Mouse (Mus musculus) left cerebral cortex, adult 9 months (tissue): ENCODE measurements around the gene Prrx1.

Experiments used
- DNase-seq, 2 experiments: peaks; one replicate each; pipeline ENCODE4 v3.0.0; 2022; ENCODE audit warnings: low spot score in 2 of 2

The Prrx1 gene

DNA sequence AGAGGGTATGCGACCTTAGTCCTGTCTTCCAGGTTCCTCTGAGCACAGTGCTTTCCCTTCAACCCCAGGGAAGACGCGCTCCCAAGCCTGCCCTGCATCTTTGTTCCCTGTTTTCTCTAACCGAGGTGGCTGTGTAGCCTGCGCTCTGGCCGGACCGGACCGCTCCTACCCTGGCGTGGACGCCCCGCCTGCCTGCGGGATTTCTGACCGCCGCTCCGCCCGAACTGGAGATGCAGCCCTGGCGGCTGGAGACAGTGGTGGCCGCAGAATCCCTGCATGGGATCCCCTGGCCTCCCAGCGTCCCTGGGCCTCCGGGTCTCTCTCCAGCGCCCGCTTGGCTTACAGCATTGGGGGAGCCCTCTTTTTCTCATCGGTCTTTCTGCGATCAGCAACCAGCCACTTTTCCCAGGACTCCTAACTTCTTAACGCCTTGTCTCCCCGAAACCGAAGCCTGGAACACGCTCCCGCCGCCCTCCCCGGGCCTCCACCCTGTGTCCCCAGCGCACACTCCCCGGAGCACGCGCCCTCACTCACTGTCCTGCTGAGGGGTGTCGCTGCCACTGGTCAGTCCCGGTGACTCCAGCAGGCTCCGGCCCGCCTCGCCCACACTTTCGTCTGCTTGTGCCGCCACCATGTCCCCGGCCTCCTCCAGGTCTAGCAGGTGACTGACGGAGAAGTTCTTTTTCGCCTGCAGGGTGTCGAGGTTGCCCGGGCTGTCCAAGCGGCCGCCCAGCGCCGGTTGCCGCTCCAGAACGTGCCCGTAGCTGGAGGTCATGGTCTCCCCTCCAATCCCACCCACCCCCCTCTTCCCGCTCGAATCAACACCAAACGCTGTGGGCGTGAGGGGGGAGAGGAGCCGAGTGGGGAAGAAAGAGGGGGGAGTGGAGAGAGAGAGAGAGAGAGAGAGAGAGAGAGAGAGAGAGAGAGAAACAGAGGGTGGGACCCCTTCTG lies 1.4 kb downstream of the Prrx1 start:
- peak in 1 of 2 experiments; percentile 3 for DNase-seq

DNA sequence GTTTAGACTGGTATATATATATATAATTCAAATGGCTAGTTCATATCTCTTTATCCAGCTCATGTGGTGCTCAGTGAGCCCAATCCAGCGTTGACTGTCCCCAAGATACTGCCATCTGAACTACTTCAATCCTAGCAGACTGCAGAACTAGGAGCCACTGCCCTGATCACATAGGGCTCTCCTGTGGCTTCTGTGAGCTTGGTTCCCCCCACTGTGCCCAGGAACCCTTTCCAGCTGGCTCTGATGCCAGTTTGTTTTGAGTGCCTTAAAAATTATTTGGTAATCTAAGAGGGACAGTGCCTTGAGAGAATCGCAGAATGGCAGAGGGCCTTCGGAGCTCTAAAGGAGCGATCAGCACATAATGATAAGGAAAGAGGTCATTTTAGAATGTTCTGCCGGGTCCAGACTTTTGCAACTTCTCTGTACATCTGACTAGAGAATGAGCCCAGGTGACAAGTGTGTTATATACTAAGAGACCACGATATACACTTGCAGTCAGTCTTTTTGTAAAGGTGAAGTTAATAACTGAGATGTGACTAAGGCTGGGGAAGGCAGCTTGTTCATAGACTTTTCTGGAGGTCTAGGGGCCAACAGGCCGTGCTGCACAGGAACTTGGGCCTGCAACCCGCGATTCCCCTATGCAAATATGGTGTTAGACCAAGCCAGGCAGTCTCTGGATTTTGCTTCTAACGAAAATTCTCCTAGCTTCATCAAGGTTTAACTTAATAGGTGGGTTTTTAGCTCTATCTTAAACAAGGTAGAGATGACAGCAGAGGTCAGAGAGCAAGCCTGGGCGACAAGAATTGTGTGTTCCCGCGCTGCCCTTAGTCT lies 2.3 kb downstream of the Prrx1 start:
- no peak for DNase-seq

DNA sequence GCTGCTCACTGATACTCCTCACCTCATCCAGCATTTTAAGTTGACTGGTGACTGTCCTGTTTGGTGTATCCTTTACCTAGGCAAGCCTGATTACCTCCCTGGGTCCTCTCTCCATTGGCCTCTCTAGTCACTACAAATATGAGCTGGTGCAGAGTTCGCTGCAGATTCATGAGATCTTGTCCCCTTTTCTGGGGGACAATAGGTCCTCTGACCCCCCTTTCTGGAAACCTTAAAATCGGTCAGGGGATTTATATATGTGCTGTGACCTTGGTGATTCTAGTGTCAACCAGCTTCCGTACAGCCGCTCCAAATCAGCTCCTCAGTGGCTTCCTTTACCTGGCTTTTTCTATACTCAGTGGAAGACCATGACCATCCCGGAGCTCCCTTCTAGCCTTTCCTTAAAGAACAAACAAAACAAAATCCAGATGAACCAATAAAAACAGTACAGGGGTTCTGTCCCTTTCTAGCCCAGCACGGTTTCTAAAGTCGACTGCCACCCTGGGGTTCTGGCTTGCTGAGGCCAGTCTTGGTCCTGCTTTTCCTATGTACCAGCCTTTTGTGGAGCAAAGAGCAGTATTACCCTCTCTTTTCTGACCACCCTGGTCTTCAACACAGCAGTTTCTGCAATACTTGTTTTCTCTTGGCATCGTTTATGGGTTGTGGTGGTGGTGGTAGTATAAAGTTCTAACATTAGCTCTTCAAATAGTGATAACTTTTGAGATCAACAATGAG lies 3.3 kb downstream of the Prrx1 start:
- DNase-seq = no peak

DNA sequence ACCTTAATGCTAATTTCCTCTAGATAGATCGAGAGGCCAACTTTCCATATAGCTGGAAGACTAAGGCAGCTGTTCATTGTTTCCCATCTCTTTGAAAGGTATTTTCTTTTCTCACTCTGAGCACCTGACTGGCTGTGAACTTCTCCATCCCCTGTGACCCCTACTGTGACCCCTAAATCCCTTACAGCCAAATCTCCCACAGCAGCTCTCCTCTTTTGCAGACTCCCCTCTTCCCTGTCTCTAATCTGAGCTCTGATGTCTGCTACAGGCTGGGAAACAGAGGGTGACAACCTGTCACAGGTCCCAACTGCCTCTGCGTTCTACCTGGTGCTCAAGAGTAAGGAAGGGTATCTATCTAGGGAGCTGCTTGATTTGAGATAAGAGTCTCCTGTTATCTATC lies 4.0 kb downstream of the Prrx1 start:
- DNase-seq = no peak

DNA sequence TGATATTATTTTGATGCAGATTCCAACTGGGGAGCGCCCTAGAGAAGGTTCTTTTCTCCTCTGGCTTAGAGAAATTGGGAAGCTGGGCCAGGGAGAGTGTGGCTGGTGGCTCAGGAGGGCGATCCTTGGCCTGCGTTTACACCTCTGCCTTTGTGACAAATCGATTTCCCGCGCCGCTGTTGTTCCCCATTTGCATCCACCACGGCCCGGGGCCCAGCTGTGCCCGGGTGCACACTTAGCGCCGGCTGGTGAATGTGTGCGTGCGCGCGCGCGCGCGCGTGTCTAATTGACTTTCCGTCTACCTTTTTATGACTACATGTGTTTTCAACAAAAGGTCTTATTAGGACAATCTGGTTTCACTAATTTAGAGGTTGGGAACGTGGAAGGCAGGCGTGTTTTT lies 4.9 kb downstream of the Prrx1 start:
- DNase-seq = no peak

DNA sequence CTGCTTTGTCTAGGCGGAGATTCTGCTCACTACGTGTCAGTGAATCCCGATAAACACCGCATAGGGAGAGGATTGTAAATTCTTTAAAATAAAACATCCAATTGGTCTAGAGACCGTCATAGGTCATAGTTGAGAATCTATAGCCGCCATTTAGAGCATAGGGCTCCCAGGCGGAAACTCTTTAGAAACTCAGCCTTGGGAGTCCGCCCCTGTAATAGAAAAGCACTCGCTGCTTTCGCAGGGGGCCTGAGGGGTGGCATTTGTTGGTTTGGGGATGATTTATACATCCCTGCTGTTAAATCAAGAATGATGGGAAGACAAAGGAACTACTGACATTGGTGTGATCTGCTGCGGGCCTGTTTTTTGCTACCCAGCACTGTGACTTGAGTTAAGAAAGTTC lies 5.8 kb downstream of the Prrx1 start:
- DNase-seq = no peak

DNA sequence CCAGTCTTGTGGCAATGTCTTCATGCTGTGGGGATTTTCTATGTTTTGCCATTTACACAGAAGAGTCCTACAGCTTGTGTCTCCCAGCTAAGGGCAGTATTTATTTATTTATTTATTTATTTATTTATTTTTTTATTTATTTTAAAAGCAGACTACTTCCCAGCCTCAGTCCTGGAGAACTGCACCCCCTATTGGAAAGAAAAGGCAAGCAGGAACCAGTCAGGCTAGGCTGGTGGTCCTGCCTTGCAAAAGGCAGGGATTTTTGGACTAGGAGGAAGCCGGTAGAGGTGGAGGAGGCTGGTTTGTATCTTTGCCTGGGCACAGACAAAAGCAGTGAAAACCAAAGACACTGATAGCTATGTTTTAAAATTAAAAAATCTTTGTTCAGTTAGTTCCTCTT lies 7.6 kb downstream of the Prrx1 start:
- DNase-seq = no peak

DNA sequence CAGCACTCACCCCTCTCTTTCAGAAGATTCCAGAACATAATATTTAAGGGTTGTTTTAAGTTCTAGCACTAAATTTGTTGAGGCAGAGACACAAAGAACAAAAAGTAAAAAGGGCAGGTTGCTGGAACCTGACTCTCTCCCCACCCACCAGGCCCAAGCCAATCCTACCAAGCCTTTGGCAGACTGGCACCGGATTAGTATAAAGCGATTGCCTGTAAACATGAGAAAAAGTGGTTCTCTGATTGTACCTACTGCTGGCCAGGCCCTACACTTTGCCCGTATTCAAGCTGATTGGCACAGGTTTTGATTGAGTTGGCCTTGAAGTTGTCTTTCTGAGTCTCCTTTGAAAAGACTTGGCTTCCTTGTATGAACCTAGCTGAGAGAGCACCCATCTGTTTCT lies 8.7 kb downstream of the Prrx1 start:
- DNase-seq = no peak

DNA sequence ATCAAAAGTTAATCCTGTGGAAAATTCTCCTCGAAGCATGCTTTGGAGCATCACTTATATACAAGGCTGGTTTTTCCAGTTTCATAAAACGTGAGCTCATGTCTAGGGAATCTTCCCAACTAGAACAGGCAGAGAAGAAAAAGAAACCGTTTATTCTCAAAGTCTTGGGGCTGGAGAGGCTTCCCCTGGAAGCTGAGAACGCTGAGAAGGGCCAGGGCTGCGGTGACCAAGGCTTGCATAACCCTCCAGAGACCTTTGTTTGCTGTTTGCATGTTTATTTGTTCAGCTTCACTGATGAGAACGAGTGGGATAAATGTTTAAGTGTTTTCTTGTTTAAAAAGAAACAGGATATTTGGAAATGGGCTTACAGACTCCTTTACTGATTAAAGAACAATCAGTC lies 11.2 kb downstream of the Prrx1 start:
- DNase-seq = no peak

DNA sequence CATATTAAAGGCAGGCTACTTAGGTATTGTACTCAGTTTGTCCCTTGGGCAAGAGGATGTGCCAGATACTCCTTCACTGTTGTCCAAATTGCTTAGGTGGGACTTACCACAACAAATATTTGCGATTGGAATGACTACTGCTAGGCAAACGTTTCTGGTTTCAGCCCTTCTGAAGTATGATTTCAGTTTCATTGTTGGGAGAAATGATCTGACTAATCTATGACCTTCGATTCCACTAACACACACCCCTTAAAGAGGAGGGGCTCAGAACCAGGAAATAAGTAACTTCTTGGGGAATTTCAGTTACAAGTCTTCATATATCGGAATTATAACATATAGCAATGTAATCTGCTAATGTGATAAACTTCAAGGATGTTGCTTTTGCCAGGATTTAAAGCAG lies 20.4 kb downstream of the Prrx1 start:
- DNase-seq = no peak

DNA sequence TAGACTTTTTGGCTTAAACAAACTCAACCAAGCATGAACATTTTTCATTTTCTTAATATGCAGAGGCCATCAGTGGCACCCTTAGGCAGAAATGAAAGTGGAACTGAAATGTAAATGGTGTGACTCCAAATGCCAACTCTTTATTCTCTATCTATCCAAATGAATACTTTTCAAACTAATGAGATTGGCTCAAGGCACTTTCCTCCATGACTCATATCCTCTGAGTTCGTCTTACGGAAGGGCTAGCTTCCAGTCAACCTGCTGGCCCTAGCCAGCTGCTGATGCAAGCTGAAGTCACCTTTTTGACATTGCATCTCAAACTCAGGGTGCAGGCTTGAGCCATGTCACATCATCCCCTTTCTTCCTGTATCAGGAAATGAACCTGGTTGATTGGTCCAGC lies 21.6 kb downstream of the Prrx1 start:
- DNase-seq = no peak

DNA sequence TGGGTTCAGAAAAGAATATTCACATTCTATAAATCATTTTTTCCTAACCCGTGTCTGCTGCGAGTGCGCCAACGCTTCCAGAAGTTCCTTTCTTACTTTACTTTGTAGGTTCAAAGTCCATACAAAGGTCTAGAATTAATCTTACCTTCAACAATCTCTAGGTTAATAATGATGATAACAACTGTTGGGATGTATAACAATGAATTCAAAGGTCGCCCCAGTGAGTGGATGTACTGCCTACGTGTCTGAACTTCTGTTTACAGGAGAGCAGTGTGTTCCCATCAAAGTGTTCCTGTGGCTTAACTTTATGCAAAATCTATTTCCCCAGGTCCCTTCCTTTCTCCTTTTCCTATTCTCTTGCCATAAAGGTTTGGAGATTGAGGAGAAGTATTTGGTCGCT lies 24.4 kb downstream of the Prrx1 start:
- DNase-seq = no peak

DNA sequence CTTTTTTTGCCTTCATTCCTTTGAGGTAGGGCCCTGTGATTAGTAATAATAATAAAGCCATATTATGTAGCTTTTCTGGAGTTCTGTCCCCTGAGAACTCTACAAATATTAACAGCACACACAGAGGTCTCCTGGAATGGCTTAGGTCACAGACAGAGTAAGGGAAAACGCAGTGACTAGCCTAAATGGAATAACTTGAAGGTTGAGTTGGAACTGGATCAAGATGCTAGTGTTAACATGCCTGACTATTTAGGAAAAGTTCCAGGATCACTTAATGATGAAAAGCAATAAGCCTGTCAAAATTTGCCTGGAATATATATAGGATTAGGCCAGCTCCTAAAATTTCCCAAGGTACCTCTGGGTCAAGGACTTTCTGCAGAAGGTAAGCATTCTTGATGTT lies 28.0 kb downstream of the Prrx1 start:
- no peak for DNase-seq

DNA sequence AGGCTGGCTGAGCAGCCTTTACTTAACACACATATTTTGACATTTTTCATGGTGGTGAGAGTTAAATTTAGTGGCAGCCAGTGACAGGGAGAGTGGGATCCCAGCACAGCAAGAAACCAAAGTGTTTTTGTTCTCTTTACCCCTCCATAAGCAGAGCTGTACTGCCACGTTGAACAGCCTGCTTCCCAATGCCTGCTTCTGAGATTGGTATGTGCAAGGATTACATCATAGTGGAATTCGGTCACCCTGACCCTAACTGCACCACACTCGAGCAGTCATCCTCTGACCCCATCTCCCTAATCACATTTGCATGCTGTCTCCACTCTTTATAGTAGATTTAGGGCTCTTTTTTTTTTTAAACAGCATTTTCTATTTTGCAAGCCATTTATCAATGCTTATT lies 28.4 kb downstream of the Prrx1 start:
- DNase-seq = no peak

DNA sequence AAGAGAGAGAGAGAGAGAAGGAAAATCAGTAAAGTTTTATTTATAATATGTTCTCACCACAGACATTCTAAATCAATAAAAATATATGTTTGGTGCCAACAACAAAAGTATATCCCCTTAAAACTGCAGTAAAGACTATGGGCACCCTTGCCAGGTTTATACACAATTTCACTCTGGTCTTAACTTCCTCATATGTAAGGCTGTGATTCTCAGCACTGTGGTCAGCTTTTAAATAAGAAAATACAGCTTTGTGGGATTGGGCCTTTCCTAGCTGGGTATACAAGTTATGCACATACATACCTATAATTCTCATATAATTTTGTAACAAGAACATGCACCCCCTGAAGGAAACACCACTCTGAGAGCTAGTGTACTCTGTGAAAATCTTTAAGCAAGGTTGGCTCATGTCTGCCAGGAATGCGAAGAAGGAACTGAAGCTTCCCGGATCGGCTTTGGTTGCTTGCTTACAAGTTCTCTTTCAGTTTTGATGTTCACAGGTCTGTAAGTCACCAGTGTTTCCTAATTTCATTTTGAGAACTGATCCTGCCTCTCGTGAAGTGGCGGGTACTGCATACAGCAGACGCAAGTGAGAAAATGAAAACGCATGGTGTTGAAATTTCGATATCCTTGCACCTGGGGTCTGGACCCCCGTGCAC lies 29.4 kb downstream of the Prrx1 start:
- DNase-seq = no peak

DNA sequence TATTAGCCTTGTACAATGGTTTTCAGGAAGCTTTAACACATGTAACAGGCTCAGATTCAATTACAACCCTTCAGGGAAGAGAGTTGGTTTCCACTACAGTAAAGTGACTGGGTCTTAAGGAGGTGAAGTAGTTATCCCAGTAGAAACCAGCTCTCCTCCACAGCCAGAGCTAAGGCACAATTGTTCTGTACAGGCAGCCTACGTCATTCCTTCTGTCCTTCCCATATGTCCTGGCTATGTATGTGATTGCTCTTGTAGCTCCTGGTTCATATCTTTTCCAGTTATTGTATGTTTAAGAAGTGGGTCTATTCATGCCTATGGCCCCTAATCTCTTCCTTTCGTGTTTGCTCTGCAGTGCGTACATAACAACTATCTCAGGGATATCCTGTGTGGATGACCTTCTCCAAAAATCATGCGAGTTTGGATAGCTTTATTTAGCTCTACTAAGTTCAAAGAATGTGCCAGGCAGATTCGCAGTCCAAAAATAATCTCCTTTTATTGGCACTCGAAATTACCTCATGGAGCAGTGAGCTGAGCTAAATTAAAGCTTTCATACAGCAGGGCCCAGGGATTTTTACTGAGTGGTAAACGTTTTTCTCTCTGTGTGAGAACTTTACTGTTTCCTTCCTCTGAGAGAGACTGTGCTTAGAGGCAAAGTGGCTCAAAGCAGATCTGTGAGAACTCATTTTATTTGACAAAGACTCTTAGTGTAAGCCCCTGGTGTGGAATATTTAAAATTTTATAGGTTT lies 31.9 kb downstream of the Prrx1 start:
- peak; percentile 31 to 41 for DNase-seq

DNA sequence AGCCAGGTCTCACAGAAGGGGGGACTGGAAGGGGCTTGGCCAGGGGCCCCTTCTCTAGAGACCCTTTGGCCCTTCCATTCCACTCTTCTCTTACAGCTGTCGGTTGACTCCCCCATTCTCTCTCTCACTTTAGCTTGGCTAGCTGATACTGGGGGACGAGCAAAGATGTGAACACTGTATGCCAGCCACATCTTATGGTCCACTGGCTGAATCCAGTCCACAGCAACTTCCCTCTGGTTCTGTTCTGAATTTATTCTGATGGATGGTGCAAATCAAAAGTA lies 32.7 kb downstream of the Prrx1 start:
- DNase-seq = no peak

DNA sequence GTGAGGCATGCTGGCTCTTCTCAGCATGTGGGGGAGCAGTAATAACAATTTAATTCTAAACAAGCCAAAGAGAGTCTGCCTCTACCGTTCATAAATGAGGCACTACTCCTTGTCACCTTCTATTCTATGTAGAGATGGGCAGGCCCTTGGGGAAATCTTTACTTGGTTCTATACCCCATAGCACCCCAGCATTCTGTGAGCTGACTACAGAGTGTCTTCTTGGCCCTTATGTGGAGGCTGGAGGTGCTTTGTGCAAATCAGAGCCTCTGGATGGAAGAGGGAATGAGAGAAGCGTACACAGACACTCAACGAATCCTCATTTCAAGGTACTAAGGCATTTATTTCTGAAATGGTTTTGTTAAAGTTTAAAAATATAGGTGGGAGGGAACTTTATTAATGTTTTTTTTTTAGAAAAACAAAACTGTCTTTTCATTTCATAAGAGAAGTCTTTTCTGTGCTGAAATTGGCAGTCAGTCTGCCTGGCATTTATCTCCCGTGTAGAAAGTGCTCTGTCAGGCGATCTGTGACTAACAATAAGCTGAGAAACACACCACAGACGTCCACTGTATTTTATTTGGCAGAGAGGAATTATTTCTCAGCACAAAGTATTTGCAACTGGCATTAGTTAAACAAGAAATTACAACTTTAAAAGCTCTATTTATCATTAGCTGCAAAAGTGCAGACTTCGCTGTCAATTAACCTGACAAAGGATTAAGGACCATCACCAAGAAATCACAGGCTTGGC lies 33.2 kb downstream of the Prrx1 start:
- no peak for DNase-seq

DNA sequence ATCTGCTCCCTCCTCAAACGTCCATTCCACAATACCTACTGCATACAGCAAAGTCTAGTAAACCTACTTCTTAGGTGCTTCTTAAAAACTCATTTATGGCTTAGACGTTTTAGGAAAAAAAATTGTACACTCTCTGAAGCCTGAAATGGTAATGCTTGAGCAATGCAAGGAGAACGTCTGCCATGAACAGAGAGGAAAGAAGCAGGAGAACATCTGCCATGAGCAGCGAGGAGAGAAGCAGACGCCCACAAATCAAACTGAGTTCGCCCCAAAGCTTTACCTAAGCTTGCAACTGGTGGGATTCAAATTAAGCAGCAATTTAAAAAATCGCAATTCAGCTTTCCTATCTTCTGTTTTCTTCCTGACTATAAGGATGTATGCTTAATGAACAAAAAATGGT lies 36.4 kb downstream of the Prrx1 start:
- DNase-seq = no peak

DNA sequence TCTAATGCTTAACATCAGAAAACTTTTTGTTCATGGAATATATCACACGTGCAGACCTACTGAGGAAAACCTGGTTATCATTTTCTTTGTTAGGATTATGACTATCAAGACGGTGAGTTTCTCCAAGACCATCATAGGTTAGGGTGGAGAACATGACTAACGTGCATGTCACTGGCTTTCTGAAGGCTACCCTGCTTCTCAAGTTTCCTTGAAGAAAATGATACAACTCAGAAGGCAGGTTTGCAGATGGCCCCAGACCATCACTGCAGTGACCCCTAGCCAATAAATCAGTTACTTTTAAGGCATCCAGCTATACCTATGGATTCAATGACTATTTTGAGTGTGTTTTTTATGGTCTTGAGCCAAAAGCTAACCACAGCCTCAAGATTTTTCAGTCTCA lies 38.6 kb downstream of the Prrx1 start:
- DNase-seq = no peak

DNA sequence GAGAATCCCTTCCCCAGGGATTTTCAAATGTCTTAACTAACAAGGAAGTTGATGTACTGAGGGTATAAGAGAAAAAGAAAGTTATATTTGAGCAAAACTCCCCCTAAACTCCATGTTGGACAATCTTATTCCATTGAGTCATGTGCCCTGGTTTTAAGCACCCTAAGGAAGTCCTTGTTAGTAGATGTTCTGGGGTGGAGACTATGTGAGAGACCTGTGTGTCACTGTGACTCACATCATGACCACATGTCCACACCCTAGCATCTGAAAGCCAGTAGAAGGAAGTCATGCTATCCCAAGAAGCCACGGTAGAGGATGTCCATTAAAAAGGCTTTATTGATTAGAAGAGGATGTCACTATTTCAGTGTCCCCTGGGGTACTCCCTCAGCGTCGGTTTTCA lies 40.4 kb downstream of the Prrx1 start:
- no peak for DNase-seq
